Mouse (Mus musculus) heart, postnatal 0 days (tissue): ENCODE data around the gene Hephl1.

Source experiments
- CTCF ChIP-seq: IDR thresholded peaks from 2 replicates; pipeline ENCODE4 v1.5.1; 2016; ENCODE audit warnings: antibody characterized with exemption, control low read depth, low read depth
- EP300 ChIP-seq: IDR thresholded peaks from 2 replicates; pipeline ENCODE4 v1.6.1; 2016; ENCODE audit warnings: antibody characterized with exemption, low read depth

GRCm38 (mm10) chr9:15034546-15035273, 77.2 kb downstream of the Hephl1 start:
- TF ChIP-seq CTCF (no peak), EP300 (no peak)
